Mouse (Mus musculus): ENCODE measurements around the gene Plcd4. TPM values are rescaled to one million over a fixed set of nuclear protein-coding genes. Genes with fewer than 3 reads are reported as not detected.

The Plcd4 gene
- polyA plus RNA-seq, 1 experiment = 1.0 TPM

GRCm38 (mm10) chr1:74519875-74520274, 22.8 kb upstream of the Plcd4 start:
- H3K27ac ChIP-seq (ENCODE audit: insufficient read depth, low read depth, low read length) = no peak overlapping the region
- peaks cover 10% of the 10 kb centered on the region for H3K36me3 ChIP-seq (ENCODE audit: control insufficient read depth, insufficient read depth, low read length)
- H3K4me3 ChIP-seq (ENCODE audit: insufficient read depth, low read depth, low read length) = no peak overlapping the region
- H3K4me1 ChIP-seq (ENCODE audit: control insufficient read depth, insufficient read depth, low read length) = peaks cover 5% of the 10 kb centered on the region; the same call in 1 of the 2 replicates
- no peak for DNase-seq
- TF ChIP-seq POLR2A (IDR thresholded peaks at IDR 0.05; ENCODE audit: low read depth, low read length) (no peak), CTCF (conservative IDR thresholded peaks at IDR 0.05; ENCODE audit: insufficient read depth, insufficient read length, low read depth, low read length) (no peak)
- H3K27me3 ChIP-seq (replicated peaks; ENCODE audit: control insufficient read depth, insufficient read depth, low read length) = no peaks in the 10 kb centered on the region

GRCm38 (mm10) chr1:74524746-74525145, 17.9 kb upstream of the Plcd4 start:
- Histone ChIP-seq H3K27ac (ENCODE audit: insufficient read depth, low read depth, low read length) (no peak overlapping the region), H3K4me1 (ENCODE audit: control insufficient read depth, insufficient read depth, low read length) (peaks cover 8% of the 10 kb centered on the region; the same call in 1 of the 2 replicates), H3K27me3 (replicated peaks; ENCODE audit: control insufficient read depth, insufficient read depth, low read length) (no peaks in the 10 kb centered on the region), H3K4me3 (ENCODE audit: insufficient read depth, low read depth, low read length) (no peak overlapping the region), H3K36me3 (ENCODE audit: control insufficient read depth, insufficient read depth, low read length) (peaks cover 13% of the 10 kb centered on the region)
- DNase-seq = peak; percentile 73
- TF ChIP-seq CTCF (conservative IDR thresholded peaks at IDR 0.05; ENCODE audit: insufficient read depth, insufficient read length, low read depth, low read length) (no peak), POLR2A (IDR thresholded peaks at IDR 0.05; ENCODE audit: low read depth, low read length) (no peak)
- 71% methylated on average over 4 of the region's 4 CpGs for WGBS

GRCm38 (mm10) chr1:74528589-74528988, 14.1 kb upstream of the Plcd4 start:
- peak; percentile 67 for DNase-seq
- TF ChIP-seq CTCF (conservative IDR thresholded peaks at IDR 0.05; ENCODE audit: insufficient read depth, insufficient read length, low read depth, low read length) = no peak
- TF ChIP-seq POLR2A (IDR thresholded peaks at IDR 0.05; ENCODE audit: low read depth, low read length) = no peak
- H3K27ac ChIP-seq (ENCODE audit: insufficient read depth, low read depth, low read length) = no peak overlapping the region
- no peak overlapping the region for H3K4me3 ChIP-seq (ENCODE audit: insufficient read depth, low read depth, low read length)
- no peaks in the 10 kb centered on the region for H3K27me3 ChIP-seq (replicated peaks; ENCODE audit: control insufficient read depth, insufficient read depth, low read length)
- H3K36me3 ChIP-seq (ENCODE audit: control insufficient read depth, insufficient read depth, low read length) = peaks cover 9% of the 10 kb centered on the region
- WGBS = 49% methylated on average over 7 of the region's 7 CpGs
- peaks cover 8% of the 10 kb centered on the region; the same call in 1 of the 2 replicates for H3K4me1 ChIP-seq (ENCODE audit: control insufficient read depth, insufficient read depth, low read length)

GRCm38 (mm10) chr1:74538650-74539049, 4.0 kb upstream of the Plcd4 start:
- no peaks in the 10 kb centered on the region for H3K27me3 ChIP-seq (replicated peaks; ENCODE audit: control insufficient read depth, insufficient read depth, low read length)
- DNase-seq = no peak
- no peak overlapping the region for H3K4me3 ChIP-seq (ENCODE audit: insufficient read depth, low read depth, low read length)
- H3K36me3 ChIP-seq (ENCODE audit: control insufficient read depth, insufficient read depth, low read length) = no peaks in the 10 kb centered on the region
- TF ChIP-seq CTCF (conservative IDR thresholded peaks at IDR 0.05; ENCODE audit: insufficient read depth, insufficient read length, low read depth, low read length) = no peak
- no peaks in the 10 kb centered on the region for H3K4me1 ChIP-seq (ENCODE audit: control insufficient read depth, insufficient read depth, low read length)
- no peak overlapping the region for H3K27ac ChIP-seq (ENCODE audit: insufficient read depth, low read depth, low read length)

GRCm38 (mm10) chr1:74544184-74544583, 1.5 kb downstream of the Plcd4 start, which contains the start of gene Usp37:
TSS of gene Usp37 (minus strand) at chr1:74544284.
- Histone ChIP-seq H3K36me3 (ENCODE audit: control insufficient read depth, insufficient read depth, low read length) (no peaks in the 10 kb centered on the region), H3K4me1 (ENCODE audit: control insufficient read depth, insufficient read depth, low read length) (no peaks in the 10 kb centered on the region), H3K4me3 (ENCODE audit: insufficient read depth, low read depth, low read length) (no peak within 1 kb of the TSS), H3K27ac (ENCODE audit: insufficient read depth, low read depth, low read length) (no peak within 1 kb of the TSS), H3K27me3 (replicated peaks; ENCODE audit: control insufficient read depth, insufficient read depth, low read length) (no peaks in the 10 kb centered on the region)
- 74% methylated on average over 4 of the region's 4 CpGs for WGBS
- no peak for DNase-seq
- no peak for TF ChIP-seq POLR2A (IDR thresholded peaks at IDR 0.05; ENCODE audit: low read depth, low read length)
- TF ChIP-seq CTCF (conservative IDR thresholded peaks at IDR 0.05; ENCODE audit: insufficient read depth, insufficient read length, low read depth, low read length) = no peak

- H3K27ac ChIP-seq (ENCODE audit: insufficient read depth, low read depth, low read length) = no peak overlapping the region
- no peaks in the 10 kb centered on the region for H3K4me1 ChIP-seq (ENCODE audit: control insufficient read depth, insufficient read depth, low read length)
- WGBS = 83% methylated on average over 5 of the region's 5 CpGs
- no peaks in the 10 kb centered on the region for H3K27me3 ChIP-seq (replicated peaks; ENCODE audit: control insufficient read depth, insufficient read depth, low read length)
- H3K4me3 ChIP-seq (ENCODE audit: insufficient read depth, low read depth, low read length) = no peak overlapping the region
- no peak for DNase-seq
- no peaks in the 10 kb centered on the region for H3K36me3 ChIP-seq (ENCODE audit: control insufficient read depth, insufficient read depth, low read length)
- TF ChIP-seq POLR2A (IDR thresholded peaks at IDR 0.05; ENCODE audit: low read depth, low read length) = no peak
- no peak for TF ChIP-seq CTCF (conservative IDR thresholded peaks at IDR 0.05; ENCODE audit: insufficient read depth, insufficient read length, low read depth, low read length)
Measured at GRCm38 (mm10) chr1:74559061-74559460, 16.4 kb downstream of the Plcd4 start.

GRCm38 (mm10) chr1:74565834-74566233, 23.1 kb downstream of the Plcd4 start:
- H3K36me3 ChIP-seq (ENCODE audit: control insufficient read depth, insufficient read depth, low read length) = peaks cover 5% of the 10 kb centered on the region; the same call in 1 of the 2 replicates

More at GRCm38 (mm10) chr1:74565834-74566233, 23.1 kb downstream of the Plcd4 start:
- WGBS = 89% methylated on average over 6 of the region's 6 CpGs
- Histone ChIP-seq H3K4me1 (ENCODE audit: control insufficient read depth, insufficient read depth, low read length) (no peaks in the 10 kb centered on the region), H3K27ac (ENCODE audit: insufficient read depth, low read depth, low read length) (no peak overlapping the region), H3K27me3 (replicated peaks; ENCODE audit: control insufficient read depth, insufficient read depth, low read length) (no peaks in the 10 kb centered on the region), H3K4me3 (ENCODE audit: insufficient read depth, low read depth, low read length) (no peak overlapping the region)
- no peak for DNase-seq
- TF ChIP-seq CTCF (conservative IDR thresholded peaks at IDR 0.05; ENCODE audit: insufficient read depth, insufficient read length, low read depth, low read length) = no peak
- no peak for TF ChIP-seq POLR2A (IDR thresholded peaks at IDR 0.05; ENCODE audit: low read depth, low read length)

All from kidney, adult 2 months (tissue).